8 mouse cellular contexts compared by ENCODE assay signal in the genomic region with DNA sequence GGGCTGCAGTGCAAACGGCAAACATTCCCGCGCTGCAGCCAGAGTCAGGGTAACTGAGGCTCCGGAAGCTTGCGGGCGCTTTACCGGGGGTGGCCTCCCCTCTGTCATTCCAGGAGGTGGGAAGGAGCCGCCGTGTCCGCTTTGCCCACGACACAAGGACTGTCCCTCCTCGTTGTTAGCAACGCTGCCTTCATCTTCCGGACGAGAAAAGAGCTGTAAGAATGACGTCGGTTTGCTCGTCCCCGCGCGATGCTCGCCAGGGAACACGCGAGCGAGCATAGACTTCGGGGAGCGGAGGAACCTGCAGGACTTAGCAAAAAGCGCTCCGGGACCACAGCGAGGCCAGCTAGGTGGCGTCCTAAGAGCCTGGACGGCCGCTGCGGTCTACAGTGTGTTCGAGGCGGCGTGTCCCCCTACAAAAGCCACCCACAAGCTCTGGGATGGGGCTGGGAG. TPM values are rescaled to one million over a fixed set of nuclear protein-coding genes. Genes with fewer than 3 reads are reported as not detected.
DNase-seq lines count a peak whose midpoint lies in the region; ATAC-seq and TF ChIP-seq lines count a peak whose summit lies in the region.

No protein-coding gene starts in this region.

- intact Hi-C loops in heart, adult 2 months (cut with DNase I): loop anchor here (5.0 kb wide), 1 partner anchor 142 kb away; a partner anchor contains a TSS

- H3K9me3 ChIP-seq in limb, embryonic 13.5 days: no peaks in the 10 kb centered on the region
- no peaks in the 10 kb centered on the region for H3K9me3 ChIP-seq in midbrain, embryonic 14.5 days (ENCODE audit: control insufficient read depth, low read length)

- H3K36me3 ChIP-seq in heart, adult 2 months (ENCODE audit: control insufficient read depth, insufficient read depth, low read length): no peaks in the 10 kb centered on the region
- H3K36me3 ChIP-seq in kidney, adult 2 months (ENCODE audit: control insufficient read depth, insufficient read depth, low read length): no peaks in the 10 kb centered on the region
- H3K36me3 ChIP-seq in limb, embryonic 13.5 days: peaks cover 19% of the 10 kb centered on the region
- peaks cover 9% of the 10 kb centered on the region; the same call in 1 of the 2 replicates for H3K36me3 ChIP-seq in midbrain, embryonic 14.5 days (ENCODE audit: control insufficient read depth, insufficient read depth, low read length)

- no peak for TF ChIP-seq POLR2A in heart, adult 2 months (IDR thresholded peaks at IDR 0.05; ENCODE audit: insufficient read depth, low read depth, low read length)
- no peak for TF ChIP-seq POLR2A in kidney, adult 2 months (IDR thresholded peaks at IDR 0.05; ENCODE audit: low read depth, low read length)

- H3K4me3 ChIP-seq in heart, adult 2 months: peak overlapping the region; percentile 83
- H3K4me3 ChIP-seq in kidney, adult 2 months (ENCODE audit: insufficient read depth, low read depth, low read length): peak overlapping the region; percentile 83
- H3K4me3 ChIP-seq in limb, embryonic 13.5 days: peak overlapping the region; percentile 73
- H3K4me3 ChIP-seq in midbrain, embryonic 14.5 days (replicated peaks; ENCODE audit: low read depth, low read length): peak overlapping the region; percentile 78

- TF ChIP-seq CTCF in heart, adult 2 months (IDR thresholded peaks at IDR 0.05): peak; percentile 36
- 0 out of 2 replicates have a peak, but pooled peaks have one; percentile 19 for TF ChIP-seq CTCF in kidney, adult 2 months (conservative IDR thresholded peaks at IDR 0.05; ENCODE audit: insufficient read depth, insufficient read length, low read depth, low read length)

- peak overlapping the region; percentile 23 for H3K9ac ChIP-seq in heart, adult 2 months (ENCODE audit: low read depth, low read length)
- peak overlapping the region; percentile 74 for H3K9ac ChIP-seq in limb, embryonic 13.5 days
- H3K9ac ChIP-seq in midbrain, embryonic 14.5 days (replicated peaks; ENCODE audit: low read length): peak overlapping the region; percentile 77

- peak overlapping the region; percentile 75 for H3K27ac ChIP-seq in heart, adult 2 months
- no peak overlapping the region for H3K27ac ChIP-seq in kidney, adult 2 months (ENCODE audit: insufficient read depth, low read depth, low read length)
- H3K27ac ChIP-seq in limb, embryonic 13.5 days: peak overlapping the region; percentile 69
- H3K27ac ChIP-seq in midbrain, embryonic 14.5 days (replicated peaks; ENCODE audit: low read depth, low read length): peak overlapping the region; percentile 93

- H3K4me1 ChIP-seq in heart, adult 2 months (ENCODE audit: control insufficient read depth, insufficient read depth, low read length): peaks cover 2% of the 10 kb centered on the region; the same call in 1 of the 2 replicates
- H3K4me1 ChIP-seq in kidney, adult 2 months (ENCODE audit: control insufficient read depth, insufficient read depth, low read length): no peaks in the 10 kb centered on the region; the same call in 1 of the 2 replicates
- peaks cover 10% of the 10 kb centered on the region; the same call in 1 of the 2 replicates for H3K4me1 ChIP-seq in limb, embryonic 13.5 days
- no peaks in the 10 kb centered on the region for H3K4me1 ChIP-seq in midbrain, embryonic 14.5 days (ENCODE audit: control insufficient read depth, insufficient read depth, low read length)

- no peaks in the 10 kb centered on the region for H3K79me2 ChIP-seq in heart, adult 2 months (replicated peaks; ENCODE audit: control insufficient read depth, insufficient read depth, low read length)

- DNase-seq in 3134 (ENCODE audit: extremely low read depth, insufficient read length, low spot score): peak; percentile 90
- peak; percentile 69 for DNase-seq in adrenal gland, postnatal 10 days
- DNase-seq in embryo, embryonic 9.5 days (ENCODE audit: extremely low spot score): peak; percentile 79
- peak; percentile 70 to 71 for DNase-seq in heart, adult 2 months
- DNase-seq in kidney, adult 2 months: peak; percentile 67
- DNase-seq in midbrain, embryonic 14.5 days: peak; percentile 91
- peak; percentile 59 for DNase-seq in spleen, adult 12 weeks (ENCODE audit: low spot score)

- no peak for TF ChIP-seq EP300 in heart, adult 2 months (IDR thresholded peaks at IDR 0.05; ENCODE audit: insufficient read depth, low read depth, low read length)

- no peaks in the 10 kb centered on the region for H3K27me3 ChIP-seq in heart, adult 2 months (ENCODE audit: control insufficient read depth, insufficient read depth, low read length)
- H3K27me3 ChIP-seq in kidney, adult 2 months (replicated peaks; ENCODE audit: control insufficient read depth, insufficient read depth, low read length): no peaks in the 10 kb centered on the region
- H3K27me3 ChIP-seq in limb, embryonic 13.5 days: no peaks in the 10 kb centered on the region
- no peaks in the 10 kb centered on the region for H3K27me3 ChIP-seq in midbrain, embryonic 14.5 days (ENCODE audit: control insufficient read depth, insufficient read depth, low read length)

- H3K4me2 ChIP-seq in limb, embryonic 13.5 days (replicated peaks): peak overlapping the region; percentile 85
- H3K4me2 ChIP-seq in midbrain, embryonic 14.5 days (ENCODE audit: low read length): peak overlapping the region; percentile 76

- peak; percentile 49; the same call in 1 of the 2 replicates for ATAC-seq in limb, embryonic 13.5 days (ENCODE audit: low FRiP score, low read depth)
- ATAC-seq in midbrain, embryonic 14.5 days (ENCODE audit: low FRiP score, low TSS enrichment): peak; percentile 78

- WGBS in heart, adult 2 months: under 1% methylated on average over 37 of the region's 37 CpGs
- WGBS in kidney, adult 2 months: under 1% methylated on average over 37 of the region's 37 CpGs
- WGBS in limb, embryonic 13.5 days: under 1% methylated on average over 37 of the region's 37 CpGs
- under 1% methylated on average over 37 of the region's 37 CpGs for WGBS in midbrain, embryonic 14.5 days

RNA-seq across cellular contexts. Expression of a gene that starts 0.6 kb away (rescaled TPM):
- total RNA-seq in adrenal gland, postnatal 10 days (2021): 10 to 100 TPM in 1 of 2 experiments, 1 to 10 TPM in 1; 8.6 to 10.9 TPM
- total RNA-seq in heart, adult 2 months (2021): 1 to 10 TPM; 2.3 TPM
- 1.1 and 2.8 TPM in 2 replicates for polyA plus RNA-seq in heart, adult 2 months (2012; rRNA removed)
- polyA plus RNA-seq in kidney, adult 2 months (2012; rRNA removed): 2.9 and 3.0 TPM in 2 replicates
- 37.3 and 40.2 TPM in 2 replicates for polyA plus RNA-seq in limb, embryonic 13.5 days (2015; fragmentation: Nextera tagmentation; extraction: Ambion mirVana)
- 22.5 and 25.4 TPM in 2 replicates for polyA plus RNA-seq in midbrain, embryonic 14.5 days (2014; fragmentation: Nextera tagmentation; extraction: Ambion mirVana)

RNA-seq across cellular contexts. Expression of a gene that starts 49.5 kb away (rescaled TPM):
- 10 to 100 TPM; 11.6 to 14.6 TPM for total RNA-seq in adrenal gland, postnatal 10 days (2021)
- total RNA-seq in heart, adult 2 months (2021): 10 to 100 TPM in 1 of 2 experiments, 1 to 10 TPM in 1; 8.1 to 10.6 TPM
- polyA plus RNA-seq in heart, adult 2 months (2012; rRNA removed): 5.3 and 8.2 TPM in 2 replicates
- polyA plus RNA-seq in kidney, adult 2 months (2012; rRNA removed): 7.3 and 7.5 TPM in 2 replicates
- polyA plus RNA-seq in limb, embryonic 13.5 days (2015; fragmentation: Nextera tagmentation; extraction: Ambion mirVana): 37.8 and 39.4 TPM in 2 replicates
- 24.6 and 29.9 TPM in 2 replicates for polyA plus RNA-seq in midbrain, embryonic 14.5 days (2014; fragmentation: Nextera tagmentation; extraction: Ambion mirVana)

Comparison
In these comparisons a context has a peak if more than half of its experiments do, and no peak if none do; other contexts are left out.
1. H3K9ac ChIP-seq: peak in every context shown above with its lines; median percentile 77 in midbrain, embryonic 14.5 days; 74 in limb, embryonic 13.5 days; 23 in heart, adult 2 months.